Mouse (Mus musculus) heart, postnatal 0 days (tissue): ENCODE data around the gene Nsun5.

Experiments
- CTCF ChIP-seq: IDR thresholded peaks from 2 replicates; pipeline ENCODE4 v1.5.1; 2016; ENCODE audit warnings: antibody characterized with exemption, control low read depth, low read depth
- EP300 ChIP-seq: IDR thresholded peaks from 2 replicates; pipeline ENCODE4 v1.6.1; 2016; ENCODE audit warnings: antibody characterized with exemption, low read depth

DNA sequence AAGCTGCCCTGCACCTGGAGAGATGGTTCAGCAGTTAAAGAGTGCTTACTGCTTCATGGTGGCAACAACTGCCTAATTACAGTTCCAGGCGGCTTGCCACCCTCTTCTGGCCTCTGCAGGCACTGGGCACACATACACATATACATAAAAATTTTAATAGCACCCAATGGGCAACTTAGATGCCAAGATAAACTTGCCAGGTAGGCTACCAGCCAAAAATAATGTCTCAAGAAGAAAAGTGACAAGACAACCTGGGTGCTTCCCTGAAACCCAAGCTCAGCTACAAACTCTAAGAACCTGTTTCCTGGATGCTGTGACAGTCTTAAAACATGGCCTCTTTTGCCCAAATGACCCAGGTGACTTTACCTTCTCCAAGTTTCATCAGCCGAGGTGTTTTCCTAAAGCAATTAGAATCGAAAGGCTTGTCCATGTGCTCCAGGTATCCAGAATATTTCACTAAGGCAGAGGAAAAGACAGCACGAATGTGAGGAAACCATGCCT, 22.2 kb upstream of the Nsun5 start:
- no peak for TF ChIP-seq EP300
- TF ChIP-seq CTCF = no peak
